Mouse (Mus musculus) bone marrow, adult 2 months (tissue): ENCODE results near the gene Slc38a10.

Experiments
- CTCF ChIP-seq: fragments of 200-500 bp; IDR thresholded peaks from 2 replicates; pipeline ENCODE4 v1.5.1; 2011; ENCODE audit warnings: low read length, control low read depth; ENCODE audit not compliant: control insufficient read depth, insufficient read depth
- POLR2A ChIP-seq: fragments of 200-500 bp; IDR thresholded peaks from 2 replicates; pipeline ENCODE4 v1.6.1; 2011; ENCODE audit warnings: low read depth, mild to moderate bottlenecking, control low read depth, low read length, borderline replicate concordance; ENCODE audit not compliant: control insufficient read depth

DNA sequence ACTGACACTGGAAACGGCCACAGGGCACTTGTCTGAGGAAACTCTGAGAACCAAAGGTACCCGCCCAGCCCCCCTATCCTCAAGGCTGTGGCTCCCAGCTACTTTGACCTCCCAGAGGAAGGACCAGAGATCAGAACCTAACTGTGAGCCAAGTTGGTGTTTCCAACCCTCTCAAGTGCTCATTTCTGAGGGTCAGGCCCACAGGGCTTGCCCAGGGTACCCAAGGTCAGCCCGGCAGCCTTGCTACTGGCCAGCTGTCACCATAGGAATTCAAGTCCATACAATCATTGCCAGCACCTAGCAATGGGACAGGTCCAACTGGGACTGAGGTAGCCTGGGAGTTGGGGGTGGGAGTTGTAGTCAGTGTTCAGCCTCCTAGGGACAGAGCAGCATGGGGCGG, 60.5 kb downstream of the Slc38a10 start:
- TF ChIP-seq CTCF (no peak), POLR2A (no peak)
